Mouse (Mus musculus) liver, postnatal 0 days (tissue): ENCODE results near the gene Prop1.

Experiments used
- CTCF ChIP-seq: sonication (generic); IDR thresholded peaks from 2 replicates; pipeline ENCODE4 v1.5.1; 2016; ENCODE audit warnings: antibody characterized with exemption, low read depth
- EP300 ChIP-seq: IDR thresholded peaks from 2 replicates; pipeline ENCODE4 v1.6.1; 2016; ENCODE audit warnings: antibody characterized with exemption, low read depth, mild to moderate bottlenecking

DNA sequence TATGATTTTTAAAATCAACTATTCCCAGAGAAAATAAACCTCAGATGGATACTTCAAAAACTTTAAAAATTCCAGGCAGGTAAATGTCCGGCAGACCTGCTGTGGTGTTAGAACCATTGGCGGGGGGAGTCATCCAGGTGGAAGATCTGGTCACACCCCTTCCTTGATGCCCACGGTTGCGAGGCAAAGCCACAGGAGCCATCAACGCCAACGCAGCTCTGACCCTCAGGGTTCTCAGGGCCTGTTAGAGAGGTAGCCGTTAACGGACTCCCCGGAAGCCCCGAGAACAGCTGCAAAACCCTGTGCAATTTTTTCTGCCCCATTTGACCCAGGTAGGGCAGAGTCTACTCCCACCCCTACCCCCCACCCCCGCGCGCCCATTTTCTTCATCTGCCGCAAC lies 10.1 kb downstream of the Prop1 start, which contains the start of gene 4933414I15Rik:
- no peak for TF ChIP-seq CTCF
- TF ChIP-seq EP300: no peak
